Mouse (Mus musculus) stomach, postnatal 0 days (tissue): ENCODE results near the gene Stap2. TPM values are rescaled to one million over a fixed set of nuclear protein-coding genes. Genes with fewer than 3 reads are reported as not detected.

Experiments
- ATAC-seq: fragments of 200-750 bp; cut with Nextera tagmentation; 2 replicates; pipeline ENCODE4 v1.8.0; 2017; ENCODE audit not compliant: low FRiP score, low TSS enrichment
- DNase-seq: peaks from one replicate; pipeline ENCODE4 v3.0.0-alpha.2; 2016; ENCODE audit warnings: low spot score
- H3K27ac ChIP-seq: fragments of 300-500 bp; sonication (generic); replicated peaks from 2 replicates; pipeline ENCODE4 v1.5.1; 2014; ENCODE audit warnings: mild to moderate bottlenecking, control low read depth
- H3K27me3 ChIP-seq: fragments of 300-500 bp; sonication (generic); 2 replicates; pipeline ENCODE4 v1.6.1; 2014; ENCODE audit warnings: low read length; ENCODE audit not compliant: control insufficient read depth, insufficient read depth
- H3K36me3 ChIP-seq: fragments of 300-500 bp; sonication (generic); 2 replicates; pipeline ENCODE4 v1.6.1; 2014; ENCODE audit warnings: low read length, mixed read lengths; ENCODE audit not compliant: control insufficient read depth, insufficient read depth
- H3K4me1 ChIP-seq: fragments of 300-500 bp; sonication (generic); replicated peaks from 2 replicates; pipeline ENCODE4 v1.6.1; 2014; ENCODE audit warnings: antibody characterized with exemption; ENCODE audit not compliant: control insufficient read depth, insufficient read depth
- H3K4me2 ChIP-seq: fragments of 300-500 bp; sonication (generic); replicated peaks from 2 replicates; pipeline ENCODE4 v1.6.1; 2014; ENCODE audit warnings: low read depth, mild to moderate bottlenecking, control low read depth, moderate library complexity
- H3K4me3 ChIP-seq: fragments of 300-500 bp; sonication (generic); 2 replicates; pipeline ENCODE4 v1.5.1; 2014; ENCODE audit warnings: low read depth, low read length, control low read depth
- H3K9ac ChIP-seq: fragments of 300-500 bp; sonication (generic); 2 replicates; pipeline ENCODE4 v1.6.1; 2014; ENCODE audit warnings: mild to moderate bottlenecking, low read length, control low read depth, mixed read lengths
- H3K9me3 ChIP-seq: fragments of 300-500 bp; sonication (generic); 2 replicates; pipeline ENCODE4 v1.6.1; 2016; ENCODE audit warnings: low read length; ENCODE audit not compliant: control insufficient read depth
- CTCF ChIP-seq: IDR thresholded peaks from 2 replicates; pipeline ENCODE4 v1.5.1; 2016; ENCODE audit warnings: antibody characterized with exemption, low read depth, mild to moderate bottlenecking, moderate library complexity
- EP300 ChIP-seq: optimal IDR thresholded peaks from 2 replicates; pipeline ENCODE3; 2016; ENCODE audit warnings: antibody characterized with exemption
- WGBS: fragments of 180-500 bp; shearing (Covaris S2); extraction: QIAGEN DNeasy Blood & Tissue Kit; methylation state at CpG from one replicate; pipeline ENCODE4 v1.1.7; 2014; 5-methylcytosine and 5-hydroxymethylcytosine counted together
- polyA plus RNA-seq: library from polyadenylated mRNA; unstranded; fragments of >200 nt; fragmentation: Nextera tagmentation; extraction: Ambion mirVana; gene quantifications from 2 replicates; pipeline ENCODE4 v1.2.1, GENCODE M21; 2015

Gene Stap2
- polyA plus RNA-seq, 1 experiment from 2014 or later, result 44.2 TPM

- Histone ChIP-seq H3K27ac (no peak overlapping the region; the same call in 1 of the 2 replicates), H3K4me1 (0 out of 2 replicates have a peak, but pooled peaks cover 4% of the 10 kb centered on the region), H3K4me2 (peak overlapping the region; percentile 59), H3K27me3 (no peaks in the 10 kb centered on the region), H3K9me3 (no peaks in the 10 kb centered on the region), H3K36me3 (no peaks in the 10 kb centered on the region), H3K4me3 (peak overlapping the region; percentile 35), H3K9ac (peak overlapping the region; percentile 41)
- peak; percentile 92 for DNase-seq
- WGBS, result 2% methylated on average over 25 of the region's 26 CpGs
- TF ChIP-seq EP300 (no peak), CTCF (no peak)
- peak; percentile 27; the same call in 1 of the 2 replicates for ATAC-seq
Observed at GRCm38 (mm10) chr17:55956129-55956528, 49.3 kb downstream of the Stap2 start.

GRCm38 (mm10) chr17:55954229-55954628 is 51.2 kb downstream of the Stap2 start:
- no peak for TF ChIP-seq CTCF
- TF ChIP-seq EP300, result no peak
- Histone ChIP-seq H3K4me2 (no peak overlapping the region), H3K9me3 (no peaks in the 10 kb centered on the region), H3K9ac (no peak overlapping the region), H3K4me3 (no peak overlapping the region), H3K36me3 (no peaks in the 10 kb centered on the region), H3K4me1 (0 out of 2 replicates have a peak, but pooled peaks cover 2% of the 10 kb centered on the region), H3K27ac (no peak overlapping the region), H3K27me3 (no peaks in the 10 kb centered on the region)
- ATAC-seq (no peak), DNase-seq (peak; percentile 13)
- WGBS, result 45% methylated on average over 16 of the region's 16 CpGs

GRCm38 (mm10) chr17:55953751-55954150 is 51.6 kb downstream of the Stap2 start:
- TF ChIP-seq CTCF (no peak), EP300 (no peak)
- no peak overlapping the region for H3K9ac ChIP-seq
- no peak overlapping the region for H3K4me3 ChIP-seq
- 70% methylated on average over 6 of the region's 6 CpGs for WGBS
- no peaks in the 10 kb centered on the region for H3K36me3 ChIP-seq
- 0 out of 2 replicates have a peak, but pooled peaks cover 2% of the 10 kb centered on the region for H3K4me1 ChIP-seq
- H3K27me3 ChIP-seq, result no peaks in the 10 kb centered on the region
- H3K27ac ChIP-seq, result no peak overlapping the region
- H3K4me2 ChIP-seq, result no peak overlapping the region
- ATAC-seq, result no peak
- DNase-seq, result peak; percentile 10
- H3K9me3 ChIP-seq, result no peaks in the 10 kb centered on the region

- Histone ChIP-seq H3K4me1 (no peaks in the 10 kb centered on the region), H3K4me2 (no peak within 1 kb of the TSS), H3K27me3 (no peaks in the 10 kb centered on the region), H3K9ac (no peak within 1 kb of the TSS), H3K27ac (no peak within 1 kb of the TSS), H3K9me3 (no peaks in the 10 kb centered on the region), H3K36me3 (no peaks in the 10 kb centered on the region), H3K4me3 (no peak within 1 kb of the TSS)
- ATAC-seq (no peak), DNase-seq (peak; percentile 13)
- WGBS, result 63% methylated on average over 6 of the region's 6 CpGs
- no peak for TF ChIP-seq CTCF
- no peak for TF ChIP-seq EP300
Observed at GRCm38 (mm10) chr17:55952447-55953027, 52.8 kb downstream of the Stap2 start, which contains the start of gene Ebi3. Gene Ebi3 (plus strand): TSS chr17:55952640.

GRCm38 (mm10) chr17:55952041-55952440 is 53.3 kb downstream of the Stap2 start:
- ATAC-seq (no peak), DNase-seq (no peak)
- H3K36me3 ChIP-seq, result no peaks in the 10 kb centered on the region
- H3K4me2 ChIP-seq, result no peak overlapping the region
- H3K4me1 ChIP-seq, result no peaks in the 10 kb centered on the region
- H3K9me3 ChIP-seq, result no peaks in the 10 kb centered on the region
- no peak overlapping the region for H3K4me3 ChIP-seq
- TF ChIP-seq EP300 (no peak), CTCF (no peak)
- no peaks in the 10 kb centered on the region for H3K27me3 ChIP-seq
- no peak overlapping the region for H3K9ac ChIP-seq
- H3K27ac ChIP-seq, result no peak overlapping the region

GRCm38 (mm10) chr17:55950601-55951000 is 54.8 kb downstream of the Stap2 start:
- Histone ChIP-seq H3K4me1 (no peaks in the 10 kb centered on the region), H3K4me2 (no peak overlapping the region), H3K36me3 (no peaks in the 10 kb centered on the region), H3K27me3 (no peaks in the 10 kb centered on the region), H3K9me3 (no peaks in the 10 kb centered on the region), H3K9ac (no peak overlapping the region), H3K27ac (no peak overlapping the region), H3K4me3 (no peak overlapping the region)
- WGBS, result 71% methylated on average over 9 of the region's 9 CpGs
- DNase-seq (peak; percentile 11), ATAC-seq (no peak)
- no peak for TF ChIP-seq EP300
- TF ChIP-seq CTCF, result no peak
